Mouse (Mus musculus): ENCODE results near the gene Slc27a2. TPM values are rescaled to one million over a fixed set of nuclear protein-coding genes. Genes with fewer than 3 reads are reported as not detected.
"Not testable (repeated sequence)": the region's sequence is repeated elsewhere in the genome, so short reads cannot be mapped to it uniquely, and the experiment has no call there.

Gene Slc27a2
- total RNA-seq, 4 experiments from 2014 or later, result 7.5 to 9.1 (median 8.8) TPM

DNA sequence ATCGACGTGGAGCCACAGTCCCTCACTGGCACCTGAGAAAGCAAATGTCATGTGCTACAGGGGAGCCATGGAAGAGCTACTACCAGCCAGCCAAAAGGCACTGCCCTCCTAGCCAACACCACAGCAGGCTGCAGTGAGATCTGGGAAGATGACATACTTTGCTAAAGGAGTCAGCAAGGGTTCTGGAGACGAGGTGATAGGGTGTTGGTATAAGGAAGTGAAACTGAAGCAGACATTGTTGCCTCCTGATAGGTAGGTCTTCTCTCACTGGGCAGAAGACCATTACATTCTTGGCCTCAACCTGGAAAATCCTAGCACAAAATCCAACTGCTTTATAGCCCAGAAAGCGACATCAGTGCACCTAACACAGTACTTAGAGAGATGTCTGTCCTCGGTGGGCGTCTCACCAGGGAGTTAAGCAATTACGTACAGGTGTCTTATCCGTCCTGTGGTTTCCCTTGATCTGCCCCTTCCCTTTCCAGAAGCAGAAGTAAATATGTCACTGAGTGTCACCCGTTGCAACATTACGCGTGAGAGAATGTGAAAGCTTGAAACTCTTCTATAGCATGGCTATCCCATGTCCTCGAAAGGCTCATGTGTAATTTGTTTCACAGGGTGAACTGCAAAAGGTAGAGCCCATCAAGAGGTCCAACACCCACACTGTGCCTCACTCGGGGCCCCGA, 49.9 kb downstream of the Slc27a2 start:
- DNase-seq (ENCODE audit: low spot score in 2 of 2), result no peak

DNA sequence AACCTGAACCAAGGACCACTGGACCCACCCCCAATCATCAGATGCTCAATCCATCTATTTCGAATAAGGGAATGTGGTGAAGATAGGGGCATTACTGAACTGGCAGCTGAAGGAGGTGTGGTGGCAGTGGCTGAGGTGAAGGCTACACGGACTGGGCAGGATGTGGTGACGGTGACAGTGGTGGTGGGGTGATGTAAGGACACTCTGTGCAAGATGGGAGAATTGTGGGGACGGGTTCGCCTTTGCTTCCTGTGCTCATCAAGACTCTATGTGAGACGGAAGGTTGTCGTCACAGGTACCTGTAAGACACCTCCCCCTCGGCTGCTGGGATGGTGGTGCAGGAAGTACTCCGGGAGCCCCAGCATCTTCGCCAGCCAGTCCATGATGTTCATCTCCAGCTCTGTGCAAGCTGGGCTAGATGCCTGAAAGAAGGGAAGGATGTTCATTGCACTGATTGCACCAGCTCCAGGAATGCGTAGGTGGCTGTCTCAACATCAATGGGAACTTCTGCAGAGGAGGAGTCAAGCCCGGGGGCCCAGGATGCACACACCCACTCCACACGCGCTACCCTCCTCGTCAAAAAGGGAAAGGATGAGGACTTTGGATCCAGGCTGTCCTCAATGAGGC, 54.0 kb downstream of the Slc27a2 start:
- no peak for DNase-seq (ENCODE audit: low spot score in 2 of 2)

DNA sequence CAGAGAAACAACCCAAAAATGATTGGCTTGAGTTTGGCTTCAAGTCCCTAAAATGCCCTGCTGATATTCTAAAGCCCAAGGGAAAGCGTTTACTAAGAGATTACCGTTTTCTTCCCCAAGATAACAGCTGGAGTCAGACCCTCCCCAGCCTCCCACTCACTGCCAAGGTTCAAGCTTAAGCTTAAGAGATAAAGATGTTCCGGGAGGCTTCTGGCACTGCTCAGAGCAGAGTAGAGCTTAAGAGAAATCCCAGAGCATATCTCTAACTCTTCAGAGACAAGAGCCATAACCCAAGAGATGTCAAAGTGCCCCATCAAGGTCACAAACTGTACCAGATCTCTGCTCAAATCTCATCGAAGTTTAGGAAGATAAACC, 54.5 kb downstream of the Slc27a2 start:
- DNase-seq (ENCODE audit: low spot score in 2 of 2), result no peak

DNA sequence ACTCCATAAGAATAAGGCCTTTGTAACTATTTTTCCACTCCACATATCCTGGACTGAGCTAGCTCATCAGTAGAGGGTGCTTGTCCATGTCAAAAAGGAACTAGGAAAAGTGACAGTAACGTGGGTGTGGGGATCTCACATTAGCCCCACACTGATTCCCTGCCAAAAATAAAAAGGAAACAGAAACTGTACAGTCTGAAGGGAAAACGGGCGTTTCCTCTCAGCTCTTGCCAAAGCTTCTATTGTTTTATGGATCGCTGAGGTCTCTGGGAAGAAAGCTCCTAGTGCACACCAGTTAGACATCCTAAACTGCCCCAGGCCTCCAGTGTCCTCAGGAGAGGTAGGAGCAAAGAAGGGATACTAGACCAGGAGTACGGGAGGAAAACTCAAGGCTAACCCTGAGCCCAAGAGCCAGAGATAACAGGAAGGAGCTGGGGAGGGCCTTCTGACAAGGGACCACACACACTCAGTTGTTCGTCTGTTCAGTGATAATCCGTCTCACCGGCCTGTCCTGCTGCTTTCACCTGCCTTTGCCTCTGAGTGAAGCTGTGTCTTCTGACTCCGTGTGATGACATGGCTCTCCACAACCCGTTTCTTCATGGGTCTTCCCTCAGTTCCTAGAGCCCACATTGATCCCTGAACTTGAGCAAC, 55.5 kb downstream of the Slc27a2 start:
- DNase-seq (ENCODE audit: low spot score in 2 of 2), result no peak

GRCm38 (mm10) chr2:126609600-126609999, 57.4 kb downstream of the Slc27a2 start:
- not testable (repeated sequence) for DNase-seq (ENCODE audit: low spot score in 2 of 2)

- DNase-seq (ENCODE audit: low spot score in 2 of 2), result no peak
Measured at GRCm38 (mm10) chr2:126615355-126615754, 63.1 kb downstream of the Slc27a2 start.

DNA sequence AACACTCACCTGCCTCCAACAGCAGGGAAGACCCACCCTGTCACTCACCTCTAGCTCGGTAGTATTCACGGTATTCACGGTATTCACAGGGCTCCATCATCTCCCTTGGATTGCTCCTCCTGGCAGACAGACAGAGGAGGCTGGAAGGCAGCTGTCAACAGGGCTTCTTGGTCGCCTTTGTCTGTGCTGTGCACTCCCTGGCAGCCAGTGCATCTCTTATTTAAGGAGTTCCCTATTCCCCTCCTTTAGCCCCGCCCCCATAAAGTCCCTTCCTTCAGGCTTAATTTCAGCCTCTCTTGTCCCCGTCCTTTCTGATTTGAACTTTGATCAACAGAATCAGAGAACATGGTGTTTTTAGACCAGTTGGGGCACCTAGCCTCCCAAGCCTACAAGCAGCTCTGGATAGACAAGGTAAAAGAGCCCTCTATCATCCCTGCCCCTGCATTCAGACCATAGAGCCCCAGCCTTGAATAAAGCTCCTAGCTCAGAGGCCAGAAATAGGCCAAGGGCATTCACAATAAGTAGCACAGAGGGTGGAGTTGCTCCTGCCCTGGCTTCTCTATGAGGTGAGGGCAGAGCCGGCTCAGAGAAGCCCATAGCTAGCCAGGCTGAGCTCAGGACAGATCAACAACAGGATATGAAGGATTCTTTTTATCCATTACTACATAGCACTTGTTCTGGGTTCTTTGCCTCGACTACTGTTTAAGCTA, 66.4 kb downstream of the Slc27a2 start:
- DNase-seq (ENCODE audit: low spot score in 2 of 2), result no peak

GRCm38 (mm10) chr2:126619249-126619704, 67.1 kb downstream of the Slc27a2 start, which contains the start of gene Hdc:
Gene Hdc (minus strand): TSS chr2:126619299.
- DNase-seq (ENCODE audit: low spot score in 2 of 2), result no peak

- no peak for DNase-seq (ENCODE audit: low spot score in 2 of 2)
Measured at GRCm38 (mm10) chr2:126622455-126622854, 70.2 kb downstream of the Slc27a2 start.

DNA sequence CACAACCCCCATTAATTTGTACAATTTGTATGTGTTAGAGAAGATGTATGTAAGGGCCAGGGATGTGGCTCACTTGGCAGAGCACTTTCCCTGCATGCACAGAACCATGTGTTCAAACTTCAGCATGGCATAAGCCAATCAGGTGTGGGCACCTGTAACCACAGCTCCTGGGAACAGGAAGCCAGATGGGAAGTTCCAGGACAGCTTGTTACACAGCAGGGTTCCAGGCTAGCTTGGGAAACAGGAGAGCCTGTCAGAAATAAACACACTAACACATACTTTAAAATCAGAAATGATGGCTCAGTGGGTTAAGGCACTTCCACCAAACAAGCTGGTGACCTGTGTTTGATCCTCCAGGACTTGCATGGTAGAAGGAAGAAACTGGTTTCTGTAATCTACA, 70.9 kb downstream of the Slc27a2 start:
- DNase-seq (ENCODE audit: low spot score in 2 of 2), result no peak

DNA sequence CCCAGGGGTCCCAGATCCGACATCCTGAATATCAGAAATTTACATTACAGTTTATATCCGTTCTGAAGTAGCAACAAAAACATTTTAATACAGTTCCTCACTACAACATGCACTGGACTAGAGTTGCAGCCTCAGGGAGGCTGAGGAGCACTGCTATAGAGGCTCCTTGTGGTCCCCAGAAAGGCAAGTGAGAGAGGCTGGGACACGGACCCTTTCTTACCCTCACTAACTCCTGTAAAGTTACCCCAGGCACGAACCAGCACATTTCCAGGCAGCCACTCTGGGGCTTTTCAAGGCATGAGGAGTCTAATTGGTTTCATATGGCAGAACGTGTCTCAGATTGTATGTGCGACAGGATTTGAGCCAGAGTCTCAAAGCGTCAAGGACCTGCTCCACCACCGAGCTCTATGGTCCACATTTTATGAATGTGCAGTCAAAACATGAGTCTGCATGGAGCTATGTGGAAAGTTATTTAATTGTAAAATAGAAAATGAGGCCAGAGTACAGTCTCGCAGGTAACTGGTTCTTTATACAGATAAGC, 76.3 kb downstream of the Slc27a2 start:
- DNase-seq (ENCODE audit: low spot score in 2 of 2), result no peak

DNA sequence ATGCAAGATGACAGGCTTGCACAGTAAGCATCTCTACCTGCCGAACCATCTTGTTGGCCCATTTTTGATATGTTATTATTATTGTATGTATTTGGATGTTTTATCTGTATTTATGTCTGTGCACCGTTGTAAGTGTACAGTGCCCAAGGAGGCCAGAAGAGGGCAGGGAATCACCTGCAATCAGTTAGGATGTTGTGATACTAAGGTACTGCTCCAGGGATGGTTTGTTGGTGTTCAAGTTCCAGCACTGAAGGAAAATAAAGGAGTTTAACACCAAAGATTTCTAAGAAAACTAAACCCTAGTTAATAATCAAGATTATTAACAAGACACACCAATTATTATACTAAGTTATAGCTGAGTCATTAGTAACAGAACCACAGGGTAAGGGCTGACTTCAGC, 81.0 kb downstream of the Slc27a2 start:
- DNase-seq (ENCODE audit: low spot score in 2 of 2), result no peak

- DNase-seq (ENCODE audit: low spot score in 2 of 2), result no peak
Measured at GRCm38 (mm10) chr2:126635939-126636823, 84.0 kb downstream of the Slc27a2 start.

Other genes with a start within 250 kb of the Slc27a2 start
- gene Atp8b4, start 51.7 kb upstream of the Slc27a2 start, total RNA-seq (2022), result under 1 TPM in 1 of 4 experiments, not detected in 3; 0.11 TPM
- gene Hdc, start 66.9 kb downstream of the Slc27a2 start, total RNA-seq (2022), result 1 to 10 TPM in 3 of 4 experiments, under 1 TPM in 1; 0.94 to 1.6 (median 1.2) TPM
- gene Gabpb1, start 123.9 kb downstream of the Slc27a2 start, total RNA-seq (2022), result 10 to 100 TPM; 13.8 to 19.2 (median 16.8) TPM
- gene Usp8, start 154.9 kb downstream of the Slc27a2 start, total RNA-seq (2022), result 10 to 100 TPM; 48.5 to 50.3 (median 49.7) TPM
- 1 to 10 TPM in 1 of 4 experiments, under 1 TPM in 2, not detected in 1; 0.40 to 1.1 (median 0.68) TPM for gene Usp50, start 231.1 kb downstream of the Slc27a2 start, total RNA-seq (2022)